Mouse (Mus musculus): ENCODE measurements around the gene Dnaic2.

The Dnaic2 gene

GRCm38 (mm10) chr11:114726965-114727825 lies at the start of gene Dnaic2:
TSS of gene Dnaic2 (plus strand) at chr11:114727408.
- no peak for DNase-seq (ENCODE audit: low read depth, low spot score)

- no peak for DNase-seq (ENCODE audit: low read depth, low spot score)
Observed at GRCm38 (mm10) chr11:114679582-114679981, 47.6 kb upstream of the Dnaic2 start.

GRCm38 (mm10) chr11:114680291-114680690 lies 46.9 kb upstream of the Dnaic2 start:
- no peak for DNase-seq (ENCODE audit: low read depth, low spot score)

GRCm38 (mm10) chr11:114681054-114681453 lies 46.2 kb upstream of the Dnaic2 start:
- DNase-seq (ENCODE audit: low read depth, low spot score), result no peak

- no peak for DNase-seq (ENCODE audit: low read depth, low spot score)
Observed at GRCm38 (mm10) chr11:114682321-114682900, 44.8 kb upstream of the Dnaic2 start.

GRCm38 (mm10) chr11:114683029-114683721 lies 44.0 kb upstream of the Dnaic2 start:
- DNase-seq (ENCODE audit: low read depth, low spot score), result no peak

GRCm38 (mm10) chr11:114683722-114684621 lies 43.2 kb upstream of the Dnaic2 start:
- DNase-seq (ENCODE audit: low read depth, low spot score), result no peak

GRCm38 (mm10) chr11:114684627-114685373 lies 42.4 kb upstream of the Dnaic2 start:
- DNase-seq (ENCODE audit: low read depth, low spot score), result no peak

- no peak for DNase-seq (ENCODE audit: low read depth, low spot score)
Observed at GRCm38 (mm10) chr11:114685526-114686040, 41.6 kb upstream of the Dnaic2 start.

- DNase-seq (ENCODE audit: low read depth, low spot score), result no peak
Observed at GRCm38 (mm10) chr11:114686221-114686959, 40.8 kb upstream of the Dnaic2 start.

- no peak for DNase-seq (ENCODE audit: low read depth, low spot score)
Observed at GRCm38 (mm10) chr11:114687574-114688188, 39.5 kb upstream of the Dnaic2 start.

GRCm38 (mm10) chr11:114688729-114689128 lies 38.5 kb upstream of the Dnaic2 start:
- DNase-seq (ENCODE audit: low read depth, low spot score), result no peak

- DNase-seq (ENCODE audit: low read depth, low spot score), result no peak
Observed at GRCm38 (mm10) chr11:114690192-114690591, 37.0 kb upstream of the Dnaic2 start.

- DNase-seq (ENCODE audit: low read depth, low spot score), result no peak
Observed at GRCm38 (mm10) chr11:114691454-114692182, 35.6 kb upstream of the Dnaic2 start.

- DNase-seq (ENCODE audit: low read depth, low spot score), result no peak
Observed at GRCm38 (mm10) chr11:114692601-114693000, 34.6 kb upstream of the Dnaic2 start.

- DNase-seq (ENCODE audit: low read depth, low spot score), result no peak
Observed at GRCm38 (mm10) chr11:114693456-114693855, 33.8 kb upstream of the Dnaic2 start.

GRCm38 (mm10) chr11:114694451-114694850 lies 32.8 kb upstream of the Dnaic2 start:
- no peak for DNase-seq (ENCODE audit: low read depth, low spot score)

- no peak for DNase-seq (ENCODE audit: low read depth, low spot score)
Observed at GRCm38 (mm10) chr11:114698496-114698895, 28.7 kb upstream of the Dnaic2 start.

GRCm38 (mm10) chr11:114699511-114699910 lies 27.7 kb upstream of the Dnaic2 start:
- peak; percentile 55 for DNase-seq (ENCODE audit: low read depth, low spot score)

Data from CD4-positive helper T cell, adult 2 months (primary cell).